Mouse (Mus musculus) limb, embryonic 14.5 days (tissue): Measurements from ENCODE around the gene Gpx3. TPM values are rescaled to one million over a fixed set of nuclear protein-coding genes. Genes with fewer than 3 reads are reported as not detected.

Source experiments
- ATAC-seq: fragments of 200-750 bp; cut with Nextera tagmentation; 2 replicates; pipeline ENCODE4 v1.8.0; 2017; ENCODE audit warnings: low read depth, moderate number of reproducible peaks, moderate TSS enrichment; ENCODE audit not compliant: low FRiP score
- DNase-seq: peaks from one replicate; pipeline ENCODE4 v3.0.0-alpha.2; 2015; ENCODE audit warnings: low spot score
- H3K27ac ChIP-seq: fragments of 300-500 bp; sonication (generic); replicated peaks from 2 replicates; pipeline ENCODE4 v1.5.1; 2014; ENCODE audit warnings: low read depth, mild to moderate bottlenecking, low read length, moderate library complexity, mixed read lengths
- H3K27me3 ChIP-seq: fragments of 300-500 bp; sonication (generic); 2 replicates; pipeline ENCODE4 v1.6.1; 2014; ENCODE audit warnings: low read length, mixed read lengths; ENCODE audit not compliant: control insufficient read depth, insufficient read depth
- H3K36me3 ChIP-seq: fragments of 300-500 bp; sonication (generic); 2 replicates; pipeline ENCODE4 v1.6.1; 2014; ENCODE audit warnings: mild to moderate bottlenecking, low read length, moderate library complexity, mixed read lengths; ENCODE audit not compliant: control insufficient read depth, insufficient read depth
- H3K4me1 ChIP-seq: fragments of 300-500 bp; sonication (generic); 2 replicates; pipeline ENCODE4 v1.6.1; 2014; ENCODE audit warnings: antibody characterized with exemption, low read length, mixed read lengths; ENCODE audit not compliant: control insufficient read depth, insufficient read depth
- H3K4me2 ChIP-seq: fragments of 300-500 bp; sonication (generic); replicated peaks from 2 replicates; pipeline ENCODE4 v1.6.1; 2014; ENCODE audit warnings: low read depth, mild to moderate bottlenecking, low read length, moderate library complexity; ENCODE audit not compliant: severe bottlenecking
- H3K4me3 ChIP-seq: fragments of 300-500 bp; sonication (generic); replicated peaks from 2 replicates; pipeline ENCODE4 v1.5.1; 2014; ENCODE audit warnings: low read length
- H3K9ac ChIP-seq: fragments of 300-500 bp; sonication (generic); 2 replicates; pipeline ENCODE4 v1.6.1; 2014; ENCODE audit warnings: mild to moderate bottlenecking, low read depth, low read length, moderate library complexity; ENCODE audit not compliant: severe bottlenecking
- H3K9me3 ChIP-seq: fragments of 300-500 bp; sonication (generic); 2 replicates; pipeline ENCODE4 v1.6.1; 2016; ENCODE audit warnings: low read length; ENCODE audit not compliant: control insufficient read depth
- POLR2A ChIP-seq: fragments of 200-500 bp; IDR thresholded peaks from 2 replicates; pipeline ENCODE4 v1.8.0; 2012; ENCODE audit warnings: inconsistent platforms, mild to moderate bottlenecking, moderate library complexity, borderline replicate concordance; ENCODE audit not compliant: insufficient read depth, insufficient read length; ENCODE audit errors: extremely low read depth
- WGBS: fragments of 180-500 bp; shearing (Covaris S2); extraction: QIAGEN DNeasy Blood & Tissue Kit; methylation state at CpG from one replicate; pipeline ENCODE4 v1.1.7; 2014; 5-methylcytosine and 5-hydroxymethylcytosine counted together
- polyA plus RNA-seq, 2 experiments: library from polyadenylated mRNA; depleted of rRNA in 1 of 2; stranded (reverse) in 1 of 2; unstranded in 1 of 2; fragments of >200 nt; fragmentation: Nextera tagmentation in 1 of 2; extraction: Ambion mirVana in 1 of 2; gene quantifications; 2 replicates each; pipeline versions ENCODE4 v1.2.1 to v1.2.3; 2012 to 2014

The Gpx3 gene
- polyA plus RNA-seq, 2 experiments: 14.5 to 37.3 TPM

DNA sequence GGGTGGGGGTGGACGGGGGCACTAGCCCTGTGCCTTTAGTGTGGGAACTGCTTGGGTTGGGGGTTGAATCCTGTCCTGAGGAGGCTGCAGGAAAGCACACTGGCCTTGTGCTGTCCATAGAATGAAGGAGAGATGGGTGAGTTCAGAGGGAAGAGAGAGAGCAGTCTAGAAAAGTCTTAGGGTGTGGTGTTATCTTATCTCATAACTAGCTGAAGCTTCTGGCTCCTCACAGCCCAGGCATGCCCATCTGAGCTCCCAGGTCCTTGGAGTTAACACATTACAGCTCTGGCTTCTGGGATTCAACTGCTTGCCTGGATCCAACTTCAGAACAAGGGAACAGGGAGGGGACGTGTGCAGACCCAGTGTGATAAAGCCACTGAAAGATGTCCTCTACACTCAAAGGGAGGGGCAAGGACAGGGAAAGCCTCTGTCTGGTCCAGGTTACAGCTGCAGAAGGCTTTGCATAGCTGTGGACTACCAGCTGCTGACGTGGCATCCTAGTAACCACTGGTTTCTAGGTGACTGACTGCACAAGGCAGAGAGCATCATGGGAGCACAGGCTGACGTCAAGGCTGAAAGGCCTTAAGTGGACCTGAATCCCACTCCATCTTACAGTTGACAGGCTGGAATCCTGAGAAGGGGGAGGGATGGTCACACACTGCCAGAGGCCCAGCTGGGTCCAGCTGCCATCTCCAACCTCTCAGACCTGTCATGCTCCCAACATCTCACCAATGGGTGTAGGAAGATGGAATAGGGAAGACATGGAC, 1.9 kb downstream of the Gpx3 start:
- no peak for TF ChIP-seq POLR2A
- Histone ChIP-seq H3K4me2 (no peak overlapping the region), H3K4me3 (no peak overlapping the region), H3K9ac (no peak overlapping the region), H3K27ac (no peak overlapping the region), H3K4me1 (peaks cover 8% of the 10 kb centered on the region; the same call in 1 of the 2 replicates), H3K27me3 (no peaks in the 10 kb centered on the region), H3K36me3 (peaks cover 3% of the 10 kb centered on the region; the same call in 1 of the 2 replicates), H3K9me3 (no peaks in the 10 kb centered on the region)
- DNase-seq: no peak
- ATAC-seq: no peak
- 48% methylated on average over 4 of the region's 4 CpGs for WGBS

DNA sequence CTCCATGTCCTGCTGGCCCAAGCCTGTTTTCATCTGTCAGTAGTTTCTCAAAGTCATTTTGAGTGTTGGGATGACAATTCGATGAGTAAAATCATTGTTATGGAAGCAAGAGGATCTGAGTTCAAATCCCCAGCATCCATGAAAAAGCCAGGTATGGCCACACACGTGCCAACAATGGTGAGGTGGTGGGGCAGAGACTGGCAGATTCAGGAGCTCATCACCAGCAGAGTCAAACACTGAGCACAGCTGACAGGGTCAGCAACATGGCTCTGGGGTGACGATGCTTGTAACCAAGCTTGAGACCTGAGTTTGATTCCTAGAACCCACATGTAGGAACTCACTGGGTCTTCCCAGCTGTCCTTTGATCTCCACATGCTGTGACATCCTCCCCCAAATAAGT, 2.8 kb downstream of the Gpx3 start:
- DNase-seq (no peak), ATAC-seq (no peak)
- TF ChIP-seq POLR2A: no peak
- Histone ChIP-seq H3K27ac (no peak overlapping the region), H3K9ac (no peak overlapping the region), H3K4me3 (no peak overlapping the region), H3K4me1 (peaks cover 8% of the 10 kb centered on the region; the same call in 1 of the 2 replicates), H3K36me3 (peaks cover 12% of the 10 kb centered on the region), H3K27me3 (no peaks in the 10 kb centered on the region), H3K9me3 (no peaks in the 10 kb centered on the region), H3K4me2 (no peak overlapping the region)
- WGBS: 91% methylated on average over 3 of the region's 3 CpGs

DNA sequence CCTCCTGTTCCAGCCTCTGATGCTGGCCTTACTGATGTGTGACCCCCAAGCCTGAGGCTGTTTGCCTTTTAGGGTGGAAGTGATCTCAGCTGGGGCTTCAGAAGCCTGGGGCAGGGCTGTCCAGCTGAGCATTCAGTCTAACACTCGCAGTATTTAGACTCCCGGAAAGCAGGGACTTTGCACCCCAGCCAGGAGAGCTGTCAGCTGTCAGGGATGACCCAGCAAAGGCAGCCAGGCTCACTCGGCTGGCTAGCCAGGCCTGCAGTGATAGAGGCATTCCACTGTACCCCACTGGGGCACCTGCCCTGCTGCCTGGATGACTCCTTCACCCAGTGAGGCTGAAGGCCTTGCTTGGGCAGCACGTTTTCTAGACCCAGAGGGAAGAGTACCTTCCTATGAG, 3.7 kb downstream of the Gpx3 start:
- H3K9ac ChIP-seq: no peak overlapping the region
- peaks cover 20% of the 10 kb centered on the region for H3K36me3 ChIP-seq
- no peak overlapping the region for H3K4me2 ChIP-seq
- TF ChIP-seq POLR2A: no peak
- no peak overlapping the region for H3K4me3 ChIP-seq
- WGBS: 65% methylated on average over 4 of the region's 4 CpGs
- no peak overlapping the region for H3K27ac ChIP-seq
- ATAC-seq: 0 out of 2 replicates have a peak, but pooled peaks have one; percentile 17
- no peaks in the 10 kb centered on the region for H3K9me3 ChIP-seq
- peaks cover 8% of the 10 kb centered on the region; the same call in 1 of the 2 replicates for H3K4me1 ChIP-seq
- DNase-seq: no peak
- no peaks in the 10 kb centered on the region for H3K27me3 ChIP-seq

DNA sequence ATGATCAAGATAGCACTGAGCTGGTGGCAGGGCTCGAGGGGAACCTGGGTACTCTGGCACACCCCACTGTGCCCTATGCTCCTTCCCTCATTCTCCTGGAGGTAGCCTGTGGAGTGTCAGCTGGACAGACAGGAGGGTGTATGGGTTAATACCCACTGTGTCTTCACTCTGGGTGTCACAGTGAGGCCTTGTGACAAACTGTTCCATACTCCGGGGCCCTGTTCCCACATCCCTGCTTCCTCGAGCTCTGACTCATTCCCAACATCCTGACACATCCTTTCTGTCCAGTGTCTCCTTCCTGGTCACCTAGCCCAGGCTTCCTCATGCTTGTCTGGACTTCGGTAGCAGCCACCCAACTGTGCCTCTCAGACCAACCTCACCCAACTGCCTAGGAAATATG, 4.2 kb downstream of the Gpx3 start:
- Histone ChIP-seq H3K4me1 (peaks cover 8% of the 10 kb centered on the region; the same call in 1 of the 2 replicates), H3K27ac (no peak overlapping the region), H3K27me3 (no peaks in the 10 kb centered on the region), H3K36me3 (peaks cover 26% of the 10 kb centered on the region), H3K9me3 (no peaks in the 10 kb centered on the region), H3K9ac (no peak overlapping the region), H3K4me3 (no peak overlapping the region), H3K4me2 (no peak overlapping the region)
- DNase-seq (no peak), ATAC-seq (no peak)
- WGBS: 83% methylated on average over 4 of the region's 4 CpGs
- TF ChIP-seq POLR2A: no peak

DNA sequence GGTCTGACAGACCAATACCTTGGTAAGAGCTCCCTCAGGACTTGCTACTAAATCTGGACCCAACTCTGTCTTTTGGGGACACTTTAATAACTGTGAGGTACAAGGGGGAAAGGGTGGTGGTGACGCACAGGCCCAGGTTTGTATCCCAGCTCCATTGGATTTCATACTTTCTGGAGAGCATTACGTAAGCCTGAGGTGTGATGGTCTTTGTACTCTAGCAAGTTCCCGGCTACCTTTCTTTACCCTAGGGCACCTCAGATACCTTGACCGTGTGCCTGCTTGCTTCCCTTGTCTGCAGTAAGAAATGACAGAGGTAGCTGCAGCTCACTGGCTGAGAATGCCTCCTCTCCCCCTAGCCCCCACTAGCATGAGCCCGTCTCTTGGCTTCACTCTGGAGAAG, 5.0 kb downstream of the Gpx3 start:
- Histone ChIP-seq H3K27ac (no peak overlapping the region), H3K9ac (no peak overlapping the region), H3K4me3 (no peak overlapping the region), H3K9me3 (no peaks in the 10 kb centered on the region), H3K27me3 (no peaks in the 10 kb centered on the region), H3K36me3 (peaks cover 30% of the 10 kb centered on the region), H3K4me1 (peaks cover 8% of the 10 kb centered on the region; the same call in 1 of the 2 replicates), H3K4me2 (no peak overlapping the region)
- WGBS: 84% methylated on average over 5 of the region's 5 CpGs
- no peak for TF ChIP-seq POLR2A
- ATAC-seq (no peak), DNase-seq (no peak)
